Mouse (Mus musculus): ENCODE data around the gene Prf1.

DNA sequence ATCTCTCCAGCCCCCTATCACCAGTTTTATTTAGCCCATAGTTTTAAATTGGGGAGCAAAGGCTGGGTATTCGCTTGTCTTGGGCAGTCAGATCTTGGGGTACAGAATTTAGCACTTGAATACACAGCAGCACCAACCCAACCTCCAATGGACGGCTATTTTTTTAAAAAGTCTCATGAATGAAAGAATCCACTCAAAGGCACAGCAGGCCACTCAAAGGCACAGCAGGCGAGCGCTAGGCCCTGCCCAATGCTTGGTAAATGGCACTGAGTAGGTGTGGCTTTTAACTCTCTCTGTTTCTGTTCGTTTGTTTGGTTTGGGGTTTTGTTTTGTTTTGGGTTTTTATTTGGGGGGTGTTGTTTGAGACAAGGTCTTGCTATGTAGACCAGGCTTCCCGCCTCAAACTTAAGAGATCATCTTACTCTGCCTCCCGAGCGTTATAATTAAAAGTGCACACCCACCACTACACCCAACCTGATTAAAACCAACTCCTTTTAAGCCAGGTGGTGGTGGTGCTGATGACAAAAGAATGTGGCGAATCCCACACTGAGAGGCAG, 17.8 kb downstream of the Prf1 start:
- TF ChIP-seq CTCF (IDR thresholded peaks at IDR 0.05; ENCODE audit: control insufficient read depth, insufficient read depth, insufficient replicate concordance, low read depth, low read length) (no peak), POLR2A (IDR thresholded peaks at IDR 0.05; ENCODE audit: control insufficient read depth, low read depth, low read length) (no peak)
